Mouse (Mus musculus): ENCODE measurements around the gene Bmp7. TPM values are rescaled to one million over a fixed set of nuclear protein-coding genes. Genes with fewer than 3 reads are reported as not detected.

The Bmp7 gene
- polyA plus RNA-seq, 1 experiment: 15.4 TPM

DNA sequence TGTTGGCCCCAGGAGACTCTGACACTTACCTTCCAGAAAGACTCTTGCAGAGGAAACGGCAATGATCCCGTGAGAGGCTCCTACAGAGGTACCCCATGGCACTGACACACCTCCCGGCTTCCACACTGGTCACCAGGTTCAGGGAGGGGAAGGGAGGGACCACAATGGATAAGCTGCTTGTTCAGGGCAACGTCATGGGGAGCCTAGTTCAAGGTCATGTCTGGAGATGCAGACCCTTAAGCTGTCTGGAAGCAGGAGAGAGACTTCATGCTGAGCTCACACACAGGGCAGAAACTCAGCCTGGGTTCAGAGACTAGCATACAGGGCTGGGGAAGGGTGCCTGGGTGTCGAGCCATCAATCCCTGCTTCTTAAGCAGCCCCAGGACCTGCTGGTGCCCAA, 73.8 kb downstream of the Bmp7 start:
- Histone ChIP-seq H3K4me1 (ENCODE audit: control insufficient read depth, insufficient read depth, low read length) (peaks cover 25% of the 10 kb centered on the region), H3K9me3 (replicated peaks; ENCODE audit: control insufficient read depth, insufficient read depth, low read length, poor library complexity, severe bottlenecking) (no peaks in the 10 kb centered on the region), H3K4me3 (ENCODE audit: low read depth, low read length) (no peak overlapping the region), H3K36me3 (ENCODE audit: control insufficient read depth, insufficient read depth, low read length, poor library complexity, severe bottlenecking) (no peaks in the 10 kb centered on the region), H3K9ac (ENCODE audit: low read depth, poor library complexity, severe bottlenecking) (no peak overlapping the region), H3K27me3 (ENCODE audit: control insufficient read depth, insufficient read depth, low read length, poor library complexity, severe bottlenecking) (no peaks in the 10 kb centered on the region), H3K27ac (ENCODE audit: insufficient read depth, low read length) (no peak overlapping the region)
- TF ChIP-seq EP300 (IDR thresholded peaks at IDR 0.05; ENCODE audit: insufficient read depth, low read depth, low read length): no peak
- no peak for TF ChIP-seq POLR2A (IDR thresholded peaks at IDR 0.05; ENCODE audit: insufficient read depth, low read length)
- TF ChIP-seq CTCF (IDR thresholded peaks at IDR 0.05; ENCODE audit: low read depth, low read length): no peak

DNA sequence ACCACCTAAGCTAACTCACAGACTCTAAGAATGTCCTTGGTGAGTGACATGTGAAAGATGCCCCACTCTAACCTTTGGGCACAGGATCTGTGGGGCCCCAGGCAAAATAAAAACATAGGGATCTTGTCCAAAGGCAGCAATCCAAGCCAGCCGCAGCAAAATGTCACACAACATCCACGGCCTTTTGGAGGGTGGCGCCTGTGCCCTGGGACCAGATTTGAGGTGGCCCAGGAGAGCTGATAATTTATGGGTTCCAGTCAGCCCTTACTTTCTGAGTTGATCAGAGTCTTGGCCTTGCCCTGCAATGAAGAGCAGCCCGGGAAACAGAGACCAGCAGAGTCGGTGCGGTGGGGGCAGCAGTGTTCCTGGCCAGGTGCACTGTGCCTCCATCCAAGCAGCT, 75.0 kb downstream of the Bmp7 start:
- Histone ChIP-seq H3K4me1 (ENCODE audit: control insufficient read depth, insufficient read depth, low read length) (peaks cover 21% of the 10 kb centered on the region), H3K27me3 (ENCODE audit: control insufficient read depth, insufficient read depth, low read length, poor library complexity, severe bottlenecking) (no peaks in the 10 kb centered on the region), H3K27ac (ENCODE audit: insufficient read depth, low read length) (no peak overlapping the region), H3K36me3 (ENCODE audit: control insufficient read depth, insufficient read depth, low read length, poor library complexity, severe bottlenecking) (no peaks in the 10 kb centered on the region), H3K9me3 (replicated peaks; ENCODE audit: control insufficient read depth, insufficient read depth, low read length, poor library complexity, severe bottlenecking) (no peaks in the 10 kb centered on the region), H3K4me3 (ENCODE audit: low read depth, low read length) (no peak overlapping the region), H3K9ac (ENCODE audit: low read depth, poor library complexity, severe bottlenecking) (no peak overlapping the region)
- TF ChIP-seq EP300 (IDR thresholded peaks at IDR 0.05; ENCODE audit: insufficient read depth, low read depth, low read length) (no peak), POLR2A (IDR thresholded peaks at IDR 0.05; ENCODE audit: insufficient read depth, low read length) (no peak), CTCF (IDR thresholded peaks at IDR 0.05; ENCODE audit: low read depth, low read length) (no peak)

- Histone ChIP-seq H3K4me1 (ENCODE audit: control insufficient read depth, insufficient read depth, low read length) (peaks cover 15% of the 10 kb centered on the region), H3K27me3 (ENCODE audit: control insufficient read depth, insufficient read depth, low read length, poor library complexity, severe bottlenecking) (no peaks in the 10 kb centered on the region), H3K4me3 (ENCODE audit: low read depth, low read length) (no peak overlapping the region), H3K36me3 (ENCODE audit: control insufficient read depth, insufficient read depth, low read length, poor library complexity, severe bottlenecking) (no peaks in the 10 kb centered on the region), H3K27ac (ENCODE audit: insufficient read depth, low read length) (no peak overlapping the region), H3K9me3 (replicated peaks; ENCODE audit: control insufficient read depth, insufficient read depth, low read length, poor library complexity, severe bottlenecking) (no peaks in the 10 kb centered on the region), H3K9ac (ENCODE audit: low read depth, poor library complexity, severe bottlenecking) (no peak overlapping the region)
- TF ChIP-seq POLR2A (IDR thresholded peaks at IDR 0.05; ENCODE audit: insufficient read depth, low read length) (no peak), EP300 (IDR thresholded peaks at IDR 0.05; ENCODE audit: insufficient read depth, low read depth, low read length) (no peak), CTCF (IDR thresholded peaks at IDR 0.05; ENCODE audit: low read depth, low read length) (peak; percentile 46)
Measured at GRCm38 (mm10) chr2:172864566-172864965, 75.6 kb downstream of the Bmp7 start.

DNA sequence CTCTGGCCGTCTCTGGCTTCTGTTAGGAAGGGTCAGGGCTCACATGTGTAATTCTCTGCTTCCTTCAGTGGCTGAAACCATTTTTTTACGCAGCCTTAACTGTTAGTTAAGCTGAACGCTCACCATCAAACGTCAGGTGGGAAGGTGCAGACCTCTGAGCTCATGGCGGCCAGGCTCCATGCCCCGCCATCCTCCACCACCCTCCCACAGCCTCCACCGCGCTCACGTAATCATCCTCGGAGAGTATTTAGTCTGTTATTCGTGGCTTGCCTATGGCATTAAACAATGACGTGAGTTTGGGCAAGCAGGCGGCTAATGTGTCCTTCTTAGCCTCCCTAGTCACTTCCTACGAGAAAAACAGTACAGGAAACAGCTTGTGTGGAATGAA, 76.7 kb downstream of the Bmp7 start:
- Histone ChIP-seq H3K27me3 (ENCODE audit: control insufficient read depth, insufficient read depth, low read length, poor library complexity, severe bottlenecking) (no peaks in the 10 kb centered on the region), H3K4me1 (ENCODE audit: control insufficient read depth, insufficient read depth, low read length) (peaks cover 14% of the 10 kb centered on the region), H3K9me3 (replicated peaks; ENCODE audit: control insufficient read depth, insufficient read depth, low read length, poor library complexity, severe bottlenecking) (no peaks in the 10 kb centered on the region), H3K9ac (ENCODE audit: low read depth, poor library complexity, severe bottlenecking) (no peak overlapping the region), H3K27ac (ENCODE audit: insufficient read depth, low read length) (no peak overlapping the region), H3K36me3 (ENCODE audit: control insufficient read depth, insufficient read depth, low read length, poor library complexity, severe bottlenecking) (no peaks in the 10 kb centered on the region), H3K4me3 (ENCODE audit: low read depth, low read length) (peak overlapping the region; percentile 13; the same call in 1 of the 2 replicates)
- TF ChIP-seq POLR2A (IDR thresholded peaks at IDR 0.05; ENCODE audit: insufficient read depth, low read length) (no peak), CTCF (IDR thresholded peaks at IDR 0.05; ENCODE audit: low read depth, low read length) (no peak), EP300 (IDR thresholded peaks at IDR 0.05; ENCODE audit: insufficient read depth, low read depth, low read length) (no peak)

DNA sequence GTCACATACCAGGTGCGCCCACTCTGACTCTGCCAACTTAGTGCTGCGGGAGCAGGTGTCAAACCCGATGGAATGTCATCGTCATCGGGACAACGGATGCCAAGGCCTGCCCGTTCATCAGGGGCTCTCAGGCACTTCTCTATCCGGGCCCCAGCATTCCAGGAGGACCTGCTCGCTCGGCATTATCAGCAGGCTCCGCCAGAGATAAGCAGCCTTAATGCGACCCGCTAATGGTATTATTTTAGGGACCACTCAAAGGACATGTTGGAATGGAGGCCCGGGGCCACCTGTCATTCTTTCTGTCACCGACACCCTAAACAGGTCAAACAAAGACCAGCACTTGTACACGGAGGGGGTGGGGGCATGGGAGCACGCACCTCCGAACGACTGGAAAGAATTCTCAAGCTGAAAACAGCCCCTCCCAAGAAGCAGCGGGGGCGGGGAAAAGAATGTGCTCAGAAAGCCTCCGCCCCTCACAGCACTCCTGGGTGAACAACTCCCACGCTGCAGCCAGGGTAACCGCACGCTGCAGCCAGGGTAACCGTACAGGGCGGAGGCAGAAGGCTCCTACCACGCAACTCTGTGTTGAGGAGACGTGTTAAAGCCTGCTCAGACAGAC, 77.2 kb downstream of the Bmp7 start:
- TF ChIP-seq CTCF (IDR thresholded peaks at IDR 0.05; ENCODE audit: low read depth, low read length) (no peak), EP300 (IDR thresholded peaks at IDR 0.05; ENCODE audit: insufficient read depth, low read depth, low read length) (no peak), POLR2A (IDR thresholded peaks at IDR 0.05; ENCODE audit: insufficient read depth, low read length) (no peak)
- H3K4me3 ChIP-seq (ENCODE audit: low read depth, low read length): no peak overlapping the region
- no peaks in the 10 kb centered on the region for H3K36me3 ChIP-seq (ENCODE audit: control insufficient read depth, insufficient read depth, low read length, poor library complexity, severe bottlenecking)
- no peak overlapping the region for H3K27ac ChIP-seq (ENCODE audit: insufficient read depth, low read length)
- H3K27me3 ChIP-seq (ENCODE audit: control insufficient read depth, insufficient read depth, low read length, poor library complexity, severe bottlenecking): no peaks in the 10 kb centered on the region
- H3K4me1 ChIP-seq (ENCODE audit: control insufficient read depth, insufficient read depth, low read length): peaks cover 14% of the 10 kb centered on the region
- no peaks in the 10 kb centered on the region for H3K9me3 ChIP-seq (replicated peaks; ENCODE audit: control insufficient read depth, insufficient read depth, low read length, poor library complexity, severe bottlenecking)
- H3K9ac ChIP-seq (ENCODE audit: low read depth, poor library complexity, severe bottlenecking): no peak overlapping the region

DNA sequence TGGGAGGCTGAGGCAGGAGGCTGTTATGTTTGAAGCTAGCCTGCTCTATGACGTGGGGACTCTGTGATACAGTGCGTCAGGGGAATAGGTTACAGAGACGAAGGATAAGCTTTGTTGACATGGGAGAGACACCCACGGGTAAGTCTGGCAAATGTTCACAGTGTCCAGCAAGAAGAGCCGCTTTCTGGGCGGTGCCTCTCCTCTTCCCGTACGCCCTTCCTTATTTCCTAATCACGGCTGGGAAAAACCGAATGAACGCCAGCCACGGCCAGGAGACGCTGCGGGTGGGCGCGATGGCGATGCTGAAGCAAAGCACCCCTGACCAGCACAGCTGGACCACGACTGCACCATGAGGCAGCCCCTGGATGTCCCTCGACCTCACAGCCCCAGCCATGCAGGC, 77.7 kb downstream of the Bmp7 start:
- Histone ChIP-seq H3K27ac (ENCODE audit: insufficient read depth, low read length) (no peak overlapping the region), H3K4me3 (ENCODE audit: low read depth, low read length) (no peak overlapping the region), H3K4me1 (ENCODE audit: control insufficient read depth, insufficient read depth, low read length) (peaks cover 14% of the 10 kb centered on the region), H3K36me3 (ENCODE audit: control insufficient read depth, insufficient read depth, low read length, poor library complexity, severe bottlenecking) (no peaks in the 10 kb centered on the region), H3K27me3 (ENCODE audit: control insufficient read depth, insufficient read depth, low read length, poor library complexity, severe bottlenecking) (no peaks in the 10 kb centered on the region), H3K9me3 (replicated peaks; ENCODE audit: control insufficient read depth, insufficient read depth, low read length, poor library complexity, severe bottlenecking) (no peaks in the 10 kb centered on the region), H3K9ac (ENCODE audit: low read depth, poor library complexity, severe bottlenecking) (no peak overlapping the region)
- TF ChIP-seq EP300 (IDR thresholded peaks at IDR 0.05; ENCODE audit: insufficient read depth, low read depth, low read length): no peak
- no peak for TF ChIP-seq CTCF (IDR thresholded peaks at IDR 0.05; ENCODE audit: low read depth, low read length)
- TF ChIP-seq POLR2A (IDR thresholded peaks at IDR 0.05; ENCODE audit: insufficient read depth, low read length): no peak

Data from ES-Bruce4 (cell line).